Mouse (Mus musculus) thymus, adult 2 months (tissue): Measurements from ENCODE around the gene Adipoq.

Experiments used
- CTCF ChIP-seq: fragments of 200-500 bp; IDR thresholded peaks from 2 replicates; pipeline ENCODE4 v1.5.1; 2012; ENCODE audit warnings: mild to moderate bottlenecking, control low read depth, low read length, moderate library complexity, borderline replicate concordance; ENCODE audit not compliant: control insufficient read depth, poor library complexity, insufficient read depth; ENCODE audit errors: extremely low read depth
- POLR2A ChIP-seq: fragments of 200-500 bp; IDR thresholded peaks from 2 replicates; pipeline ENCODE4 v1.6.1; 2012; ENCODE audit warnings: mild to moderate bottlenecking, low read length, control low read depth, moderate library complexity; ENCODE audit not compliant: control insufficient read depth, poor library complexity, insufficient read depth; ENCODE audit errors: extremely low read depth

- TF ChIP-seq CTCF, result no peak
- TF ChIP-seq POLR2A, result no peak
These were observed 5.1 kb downstream of the Adipoq start for GRCm38 (mm10) chr16:23151423-23151822.
